Mouse (Mus musculus): ENCODE data around the gene Phox2a. TPM values are rescaled to one million over a fixed set of nuclear protein-coding genes. Genes with fewer than 3 reads are reported as not detected.

Phox2a gene
- polyA plus RNA-seq, 1 experiment = 0.07 TPM

GRCm38 (mm10) chr7:101833352-101833751 is 15.2 kb downstream of the Phox2a start:
- 92% methylated on average over 5 of the region's 5 CpGs for WGBS
- no peak overlapping the region for H3K4me3 ChIP-seq (ENCODE audit: extremely low read depth, insufficient read depth, insufficient read length)
- H3K36me3 ChIP-seq (ENCODE audit: control insufficient read depth, insufficient read depth, low read length) = no peaks in the 10 kb centered on the region; the same call in 1 of the 2 replicates
- TF ChIP-seq POLR2A (IDR thresholded peaks at IDR 0.05; ENCODE audit: low read depth, low read length) = no peak
- TF ChIP-seq CTCF (IDR thresholded peaks at IDR 0.05; ENCODE audit: extremely low read depth, insufficient read depth, insufficient read length, insufficient replicate concordance) = no peak
- H3K4me1 ChIP-seq (ENCODE audit: control insufficient read depth, insufficient read depth, insufficient read length) = no peaks in the 10 kb centered on the region
- DNase-seq (ENCODE audit: low read depth in 1 of 2, low spot score in 2 of 2) = no peak
- no peak overlapping the region for H3K27ac ChIP-seq (ENCODE audit: insufficient read depth, low read length)
- H3K27me3 ChIP-seq (ENCODE audit: control insufficient read depth, insufficient read depth, low read length) = peaks cover 7% of the 10 kb centered on the region

- no peaks in the 10 kb centered on the region; the same call in 1 of the 2 replicates for H3K36me3 ChIP-seq (ENCODE audit: control insufficient read depth, insufficient read depth, low read length)
- peaks cover 7% of the 10 kb centered on the region for H3K27me3 ChIP-seq (ENCODE audit: control insufficient read depth, insufficient read depth, low read length)
- TF ChIP-seq CTCF (IDR thresholded peaks at IDR 0.05; ENCODE audit: extremely low read depth, insufficient read depth, insufficient read length, insufficient replicate concordance) (no peak), POLR2A (IDR thresholded peaks at IDR 0.05; ENCODE audit: low read depth, low read length) (no peak)
- H3K4me3 ChIP-seq (ENCODE audit: extremely low read depth, insufficient read depth, insufficient read length) = no peak overlapping the region
- DNase-seq (ENCODE audit: low read depth in 1 of 2, low spot score in 2 of 2) = no peak
- 87% methylated on average over 3 of the region's 3 CpGs for WGBS
- H3K27ac ChIP-seq (ENCODE audit: insufficient read depth, low read length) = no peak overlapping the region
- H3K4me1 ChIP-seq (ENCODE audit: control insufficient read depth, insufficient read depth, insufficient read length) = no peaks in the 10 kb centered on the region
These were observed 15.9 kb downstream of the Phox2a start for GRCm38 (mm10) chr7:101833916-101834584.

- Histone ChIP-seq H3K27me3 (ENCODE audit: control insufficient read depth, insufficient read depth, low read length) (peaks cover 7% of the 10 kb centered on the region), H3K4me1 (ENCODE audit: control insufficient read depth, insufficient read depth, insufficient read length) (no peaks in the 10 kb centered on the region), H3K36me3 (ENCODE audit: control insufficient read depth, insufficient read depth, low read length) (no peaks in the 10 kb centered on the region; the same call in 1 of the 2 replicates), H3K4me3 (ENCODE audit: extremely low read depth, insufficient read depth, insufficient read length) (no peak overlapping the region), H3K27ac (ENCODE audit: insufficient read depth, low read length) (no peak overlapping the region)
- TF ChIP-seq CTCF (IDR thresholded peaks at IDR 0.05; ENCODE audit: extremely low read depth, insufficient read depth, insufficient read length, insufficient replicate concordance) (no peak), POLR2A (IDR thresholded peaks at IDR 0.05; ENCODE audit: low read depth, low read length) (no peak)
- 91% methylated on average over 3 of the region's 3 CpGs for WGBS
- no peak for DNase-seq (ENCODE audit: low read depth in 1 of 2, low spot score in 2 of 2)
These were observed 16.8 kb downstream of the Phox2a start for GRCm38 (mm10) chr7:101834903-101835302.

- H3K36me3 ChIP-seq (ENCODE audit: control insufficient read depth, insufficient read depth, low read length) = no peaks in the 10 kb centered on the region; the same call in 1 of the 2 replicates
- DNase-seq (ENCODE audit: low read depth in 1 of 2, low spot score in 2 of 2) = no peak
- WGBS = 69% methylated on average over 5 of the region's 5 CpGs
- H3K4me3 ChIP-seq (ENCODE audit: extremely low read depth, insufficient read depth, insufficient read length) = no peak overlapping the region
- no peak for TF ChIP-seq POLR2A (IDR thresholded peaks at IDR 0.05; ENCODE audit: low read depth, low read length)
- H3K27me3 ChIP-seq (ENCODE audit: control insufficient read depth, insufficient read depth, low read length) = peaks cover 7% of the 10 kb centered on the region
- H3K4me1 ChIP-seq (ENCODE audit: control insufficient read depth, insufficient read depth, insufficient read length) = no peaks in the 10 kb centered on the region
- H3K27ac ChIP-seq (ENCODE audit: insufficient read depth, low read length) = no peak overlapping the region
These were observed 17.5 kb downstream of the Phox2a start for GRCm38 (mm10) chr7:101835457-101836109.

- Histone ChIP-seq H3K27me3 (ENCODE audit: control insufficient read depth, insufficient read depth, low read length) (peaks cover 7% of the 10 kb centered on the region), H3K27ac (ENCODE audit: insufficient read depth, low read length) (peak overlapping the region; percentile 58; the same call in 1 of the 2 replicates), H3K4me1 (ENCODE audit: control insufficient read depth, insufficient read depth, insufficient read length) (no peaks in the 10 kb centered on the region), H3K4me3 (ENCODE audit: extremely low read depth, insufficient read depth, insufficient read length) (peak overlapping the region; percentile 74), H3K36me3 (ENCODE audit: control insufficient read depth, insufficient read depth, low read length) (no peaks in the 10 kb centered on the region)
- peak in 1 of 2 experiments; percentile 59 for DNase-seq (ENCODE audit: low read depth in 1 of 2, low spot score in 2 of 2)
- TF ChIP-seq CTCF (IDR thresholded peaks at IDR 0.05; ENCODE audit: extremely low read depth, insufficient read depth, insufficient read length, insufficient replicate concordance) (no peak), POLR2A (IDR thresholded peaks at IDR 0.05; ENCODE audit: low read depth, low read length) (peak; percentile 6; the same call in 1 of the 2 replicates)
- WGBS = under 1% methylated on average over 62 of the region's 63 CpGs
These were observed 18.4 kb downstream of the Phox2a start for GRCm38 (mm10) chr7:101836271-101837153.

GRCm38 (mm10) chr7:101837154-101837605 is 19.1 kb downstream of the Phox2a start:
- H3K4me3 ChIP-seq (ENCODE audit: extremely low read depth, insufficient read depth, insufficient read length) = peak overlapping the region; percentile 74
- H3K4me1 ChIP-seq (ENCODE audit: control insufficient read depth, insufficient read depth, insufficient read length) = no peaks in the 10 kb centered on the region
- no peaks in the 10 kb centered on the region for H3K36me3 ChIP-seq (ENCODE audit: control insufficient read depth, insufficient read depth, low read length)
- H3K27me3 ChIP-seq (ENCODE audit: control insufficient read depth, insufficient read depth, low read length) = peaks cover 7% of the 10 kb centered on the region
- peak overlapping the region; percentile 74 for H3K27ac ChIP-seq (ENCODE audit: insufficient read depth, low read length)
- DNase-seq (ENCODE audit: low read depth in 1 of 2, low spot score in 2 of 2) = no peak
- 2% methylated on average over 20 of the region's 20 CpGs for WGBS
- no peak for TF ChIP-seq POLR2A (IDR thresholded peaks at IDR 0.05; ENCODE audit: low read depth, low read length)
- no peak for TF ChIP-seq CTCF (IDR thresholded peaks at IDR 0.05; ENCODE audit: extremely low read depth, insufficient read depth, insufficient read length, insufficient replicate concordance)

All from spleen, adult 2 months (tissue).